Mouse (Mus musculus) embryonic facial prominence, embryonic 12.5 days (tissue): ENCODE results near the gene Pik3r4. TPM values are rescaled to one million over a fixed set of nuclear protein-coding genes. Genes with fewer than 3 reads are reported as not detected.

Source experiments
- ATAC-seq: fragments of 200-750 bp; cut with Nextera tagmentation; 2 replicates; pipeline ENCODE4 v1.8.0; 2017; ENCODE audit not compliant: insufficient number of reproducible peaks, insufficient read depth, low FRiP score, low TSS enrichment
- H3K27ac ChIP-seq: fragments of 300-500 bp; sonication (generic); 2 replicates; pipeline ENCODE4 v1.5.1; 2016; ENCODE audit warnings: mild to moderate bottlenecking
- H3K27me3 ChIP-seq: fragments of 300-500 bp; sonication (generic); 2 replicates; pipeline ENCODE4 v1.6.1; 2016; ENCODE audit warnings: mild to moderate bottlenecking, moderate library complexity
- H3K36me3 ChIP-seq: fragments of 300-500 bp; sonication (generic); 2 replicates; pipeline ENCODE4 v1.6.1; 2016; ENCODE audit warnings: mild to moderate bottlenecking
- H3K4me1 ChIP-seq: fragments of 300-500 bp; sonication (generic); 2 replicates; pipeline ENCODE4 v1.6.1; 2016
- H3K4me2 ChIP-seq: fragments of 300-500 bp; sonication (generic); replicated peaks from 2 replicates; pipeline ENCODE4 v1.6.1; 2016; ENCODE audit warnings: mild to moderate bottlenecking, moderate library complexity
- H3K4me3 ChIP-seq: fragments of 300-500 bp; sonication (generic); 2 replicates; pipeline ENCODE4 v1.5.1; 2016; ENCODE audit warnings: mild to moderate bottlenecking
- H3K9ac ChIP-seq: fragments of 300-500 bp; sonication (generic); 2 replicates; pipeline ENCODE4 v1.6.1; 2016; ENCODE audit warnings: mild to moderate bottlenecking, moderate library complexity
- H3K9me3 ChIP-seq: fragments of 300-500 bp; sonication (generic); 2 replicates; pipeline ENCODE4 v1.6.1; 2016; ENCODE audit warnings: mild to moderate bottlenecking, moderate library complexity
- WGBS: fragments of 180-500 bp; shearing (Covaris S2); methylation state at CpG from one replicate; pipeline ENCODE4 v1.1.7; 2016; 5-methylcytosine and 5-hydroxymethylcytosine counted together
- polyA plus RNA-seq: library from polyadenylated mRNA; unstranded; fragments of >200 nt; fragmentation: Nextera tagmentation; extraction: Ambion mirVana; gene quantifications from 2 replicates; pipeline ENCODE4 v1.2.1, GENCODE M21; 2016

Pik3r4 gene
- polyA plus RNA-seq, 1 experiment from 2014 or later: 32.2 TPM

GRCm38 (mm10) chr9:105670916-105671315 lies 28.1 kb downstream of the Pik3r4 start:
- ATAC-seq: no peak
- H3K4me3 ChIP-seq: no peak overlapping the region
- H3K9ac ChIP-seq: no peak overlapping the region
- no peak overlapping the region for H3K27ac ChIP-seq
- no peaks in the 10 kb centered on the region for H3K9me3 ChIP-seq
- H3K4me1 ChIP-seq: no peaks in the 10 kb centered on the region
- no peaks in the 10 kb centered on the region for H3K27me3 ChIP-seq
- H3K4me2 ChIP-seq: no peak overlapping the region
- H3K36me3 ChIP-seq: peaks cover 53% of the 10 kb centered on the region
- 92% methylated on average over 4 of the region's 4 CpGs for WGBS

DNA sequence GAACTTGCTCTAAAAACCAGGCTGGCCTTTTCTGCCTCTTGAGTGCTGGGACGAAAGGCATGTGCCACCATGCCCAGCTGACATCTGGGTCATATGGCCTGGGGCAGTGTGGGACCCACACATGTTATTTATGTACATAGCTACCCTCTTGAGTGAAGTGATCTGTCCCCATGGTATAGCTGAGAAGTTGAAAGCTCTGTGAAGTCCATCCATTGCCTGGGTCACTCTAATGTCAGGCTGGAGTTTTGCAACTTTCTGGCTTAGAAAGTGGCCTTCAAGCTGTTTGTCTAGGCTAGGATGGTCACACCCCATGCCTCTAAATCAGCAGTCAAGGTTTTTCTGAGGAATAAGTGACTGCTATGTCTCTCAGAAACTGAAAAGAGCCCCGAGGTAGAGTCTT lies 29.3 kb downstream of the Pik3r4 start:
- H3K27me3 ChIP-seq: no peaks in the 10 kb centered on the region
- H3K36me3 ChIP-seq: peaks cover 58% of the 10 kb centered on the region
- H3K27ac ChIP-seq: no peak overlapping the region
- ATAC-seq: no peak
- H3K4me1 ChIP-seq: no peaks in the 10 kb centered on the region
- WGBS: 72% methylated on average over 2 of the region's 2 CpGs
- no peak overlapping the region for H3K9ac ChIP-seq
- H3K4me2 ChIP-seq: no peak overlapping the region
- H3K4me3 ChIP-seq: no peak overlapping the region
- H3K9me3 ChIP-seq: no peaks in the 10 kb centered on the region

- H3K27me3 ChIP-seq: no peaks in the 10 kb centered on the region
- no peak overlapping the region for H3K4me3 ChIP-seq
- H3K4me1 ChIP-seq: no peaks in the 10 kb centered on the region
- H3K9me3 ChIP-seq: no peaks in the 10 kb centered on the region
- no peak overlapping the region for H3K9ac ChIP-seq
- H3K4me2 ChIP-seq: no peak overlapping the region
- no peak overlapping the region for H3K27ac ChIP-seq
- no peak for ATAC-seq
- peaks cover 55% of the 10 kb centered on the region for H3K36me3 ChIP-seq
- WGBS: 86% methylated on average over 11 of the region's 11 CpGs
These were observed 33.2 kb downstream of the Pik3r4 start for GRCm38 (mm10) chr9:105675941-105676340.

- H3K4me1 ChIP-seq: no peaks in the 10 kb centered on the region
- ATAC-seq: no peak
- no peaks in the 10 kb centered on the region for H3K9me3 ChIP-seq
- H3K27me3 ChIP-seq: no peaks in the 10 kb centered on the region
- H3K36me3 ChIP-seq: peaks cover 63% of the 10 kb centered on the region
- H3K4me3 ChIP-seq: no peak overlapping the region
- H3K27ac ChIP-seq: no peak overlapping the region
- WGBS: 90% methylated on average over 7 of the region's 7 CpGs
- no peak overlapping the region for H3K9ac ChIP-seq
- H3K4me2 ChIP-seq: no peak overlapping the region
These were observed 38.6 kb downstream of the Pik3r4 start for GRCm38 (mm10) chr9:105681386-105681785.

GRCm38 (mm10) chr9:105684549-105685165 lies 41.9 kb downstream of the Pik3r4 start:
- no peak for ATAC-seq
- H3K4me2 ChIP-seq: no peak overlapping the region
- H3K36me3 ChIP-seq: peaks cover 60% of the 10 kb centered on the region
- 91% methylated on average over 13 of the region's 13 CpGs for WGBS
- no peak overlapping the region for H3K9ac ChIP-seq
- H3K4me1 ChIP-seq: no peaks in the 10 kb centered on the region
- no peak overlapping the region for H3K27ac ChIP-seq
- H3K9me3 ChIP-seq: no peaks in the 10 kb centered on the region
- no peak overlapping the region for H3K4me3 ChIP-seq
- no peaks in the 10 kb centered on the region for H3K27me3 ChIP-seq

- WGBS: 71% methylated on average over 7 of the region's 7 CpGs
- no peak overlapping the region for H3K27ac ChIP-seq
- H3K9me3 ChIP-seq: no peaks in the 10 kb centered on the region
- H3K4me3 ChIP-seq: no peak overlapping the region
- ATAC-seq: no peak
- no peaks in the 10 kb centered on the region for H3K27me3 ChIP-seq
- H3K4me1 ChIP-seq: no peaks in the 10 kb centered on the region
- no peak overlapping the region for H3K4me2 ChIP-seq
- H3K9ac ChIP-seq: no peak overlapping the region
- peaks cover 40% of the 10 kb centered on the region for H3K36me3 ChIP-seq
These were observed 46.7 kb downstream of the Pik3r4 start for GRCm38 (mm10) chr9:105689485-105689884.

DNA sequence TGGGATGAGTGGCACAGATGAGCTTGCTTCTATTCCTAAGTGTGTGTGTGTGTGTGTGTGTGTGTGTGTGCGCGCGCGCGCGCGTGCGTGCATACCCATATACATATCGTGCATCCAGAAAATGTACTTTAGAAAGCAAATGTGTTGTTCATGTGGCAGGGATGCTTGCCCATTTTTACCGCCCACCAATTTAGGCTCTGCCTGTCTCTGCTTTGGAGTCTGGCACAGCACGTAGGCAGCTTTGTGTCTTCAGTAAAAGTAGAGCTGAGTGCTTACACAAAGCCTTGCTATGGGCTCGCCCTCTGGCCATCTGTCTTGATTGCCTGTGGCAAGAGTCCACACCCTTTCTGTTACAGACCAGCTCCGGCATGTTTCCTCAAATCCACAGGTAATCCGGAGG lies 49.7 kb downstream of the Pik3r4 start:
- Histone ChIP-seq H3K27ac (no peak overlapping the region), H3K4me2 (no peak overlapping the region), H3K27me3 (no peaks in the 10 kb centered on the region), H3K36me3 (peaks cover 11% of the 10 kb centered on the region), H3K9me3 (no peaks in the 10 kb centered on the region), H3K4me3 (no peak overlapping the region), H3K9ac (no peak overlapping the region), H3K4me1 (no peaks in the 10 kb centered on the region)
- no peak for ATAC-seq
- WGBS: 92% methylated on average over 14 of the region's 14 CpGs

- Histone ChIP-seq H3K9ac (no peak overlapping the region), H3K4me3 (no peak overlapping the region), H3K4me1 (no peaks in the 10 kb centered on the region), H3K36me3 (peaks cover 8% of the 10 kb centered on the region), H3K9me3 (no peaks in the 10 kb centered on the region), H3K27ac (no peak overlapping the region), H3K4me2 (no peak overlapping the region), H3K27me3 (no peaks in the 10 kb centered on the region)
- no peak for ATAC-seq
- 85% methylated on average over 9 of the region's 9 CpGs for WGBS
These were observed 50.3 kb downstream of the Pik3r4 start for GRCm38 (mm10) chr9:105693056-105693455.

GRCm38 (mm10) chr9:105693854-105694253 lies 51.1 kb downstream of the Pik3r4 start:
- H3K27me3 ChIP-seq: no peaks in the 10 kb centered on the region
- 6% methylated on average over 5 of the region's 5 CpGs for WGBS
- H3K27ac ChIP-seq: no peak overlapping the region
- ATAC-seq: no peak
- no peak overlapping the region for H3K9ac ChIP-seq
- H3K4me3 ChIP-seq: no peak overlapping the region
- H3K36me3 ChIP-seq: 0 out of 2 replicates have a peak, but pooled peaks cover under 1% of the 10 kb centered on the region
- no peaks in the 10 kb centered on the region for H3K9me3 ChIP-seq
- 0 out of 2 replicates have a peak, but pooled peaks cover 4% of the 10 kb centered on the region for H3K4me1 ChIP-seq
- H3K4me2 ChIP-seq: no peak overlapping the region

DNA sequence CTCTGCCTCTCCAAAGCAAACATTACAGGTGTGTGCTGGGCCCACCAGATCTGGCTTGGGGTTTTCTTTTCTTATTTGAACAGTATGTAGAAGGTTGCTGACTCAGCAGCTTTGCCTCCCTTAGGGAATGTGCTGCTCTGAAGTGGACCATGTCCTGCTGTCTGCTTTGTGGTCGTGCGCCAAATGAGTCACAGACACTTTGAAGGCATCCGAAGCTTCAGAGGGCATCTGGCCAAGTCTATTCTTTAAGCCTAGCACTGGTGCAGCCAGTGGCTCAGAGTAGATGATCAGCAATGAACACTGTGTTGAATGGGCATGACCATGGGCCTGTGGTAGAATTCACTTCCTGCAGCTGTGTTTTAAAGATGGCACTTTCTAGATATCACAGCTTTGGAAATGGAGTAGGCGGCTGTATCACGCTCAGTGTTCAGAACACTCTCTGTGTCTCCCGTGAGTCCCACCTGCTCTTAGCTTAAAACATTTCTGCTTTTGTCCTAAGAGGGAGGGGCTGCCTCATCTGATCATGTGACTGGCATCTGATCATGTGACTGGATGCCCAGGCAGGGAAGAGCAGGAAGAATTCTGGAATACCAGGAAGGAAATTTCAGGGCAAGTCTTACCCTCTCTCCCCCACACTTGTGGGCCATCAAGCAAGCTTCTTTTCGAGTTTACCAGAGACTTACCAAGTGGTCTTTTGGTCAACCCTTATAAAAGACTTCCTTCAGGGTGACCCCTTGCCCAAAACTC lies 54.2 kb downstream of the Pik3r4 start:
- 87% methylated on average over 7 of the region's 7 CpGs for WGBS
- ATAC-seq: no peak
- Histone ChIP-seq H3K27ac (no peak overlapping the region), H3K4me1 (0 out of 2 replicates have a peak, but pooled peaks cover 4% of the 10 kb centered on the region), H3K9me3 (no peaks in the 10 kb centered on the region), H3K9ac (no peak overlapping the region), H3K27me3 (no peaks in the 10 kb centered on the region), H3K4me3 (no peak overlapping the region), H3K36me3 (no peaks in the 10 kb centered on the region), H3K4me2 (no peak overlapping the region)

DNA sequence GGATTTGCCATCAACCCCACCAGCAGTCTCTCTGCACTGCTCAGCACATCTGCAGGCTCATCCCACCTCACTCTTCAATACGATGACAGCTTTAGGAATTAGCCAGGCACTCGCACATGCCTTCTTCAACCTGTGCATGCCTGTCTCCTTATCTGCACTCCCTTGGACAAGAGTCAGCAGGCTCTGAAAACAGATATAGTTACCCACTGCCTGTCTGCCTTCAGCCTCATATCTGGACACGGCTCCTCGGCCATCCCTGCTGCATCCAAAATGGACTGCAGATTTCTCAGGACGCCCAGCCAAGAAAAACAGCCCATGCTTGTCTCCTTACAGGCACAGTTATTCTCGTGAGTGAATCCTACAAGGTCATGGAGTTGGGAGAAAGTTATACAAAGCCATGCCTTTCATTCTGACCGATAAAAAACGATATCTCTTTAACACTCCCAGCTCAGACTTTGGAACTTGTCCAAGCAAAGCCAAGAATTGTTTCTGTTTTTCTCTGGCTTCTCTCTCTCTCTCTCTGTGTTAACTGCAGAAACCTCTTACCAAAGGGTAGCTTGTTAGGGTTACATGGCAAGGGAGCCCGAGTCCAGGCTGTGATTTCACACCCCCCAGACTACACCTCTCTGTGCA lies 55.1 kb downstream of the Pik3r4 start:
- no peaks in the 10 kb centered on the region for H3K27me3 ChIP-seq
- no peak overlapping the region for H3K9ac ChIP-seq
- H3K36me3 ChIP-seq: no peaks in the 10 kb centered on the region
- H3K27ac ChIP-seq: 0 out of 2 replicates have a peak overlapping the region, but pooled peaks have one; percentile 2
- no peak overlapping the region for H3K4me2 ChIP-seq
- no peaks in the 10 kb centered on the region for H3K9me3 ChIP-seq
- 0 out of 2 replicates have a peak, but pooled peaks have one; percentile 44 for ATAC-seq
- 0 out of 2 replicates have a peak, but pooled peaks cover 4% of the 10 kb centered on the region for H3K4me1 ChIP-seq
- no peak overlapping the region for H3K4me3 ChIP-seq
- 63% methylated on average over 9 of the region's 9 CpGs for WGBS

- Histone ChIP-seq H3K27me3 (no peaks in the 10 kb centered on the region), H3K4me1 (0 out of 2 replicates have a peak, but pooled peaks cover 4% of the 10 kb centered on the region), H3K4me3 (no peak overlapping the region), H3K9ac (no peak overlapping the region), H3K4me2 (no peak overlapping the region), H3K36me3 (no peaks in the 10 kb centered on the region), H3K27ac (no peak overlapping the region), H3K9me3 (no peaks in the 10 kb centered on the region)
- WGBS: 82% methylated on average over 6 of the region's 6 CpGs
- ATAC-seq: no peak
These were observed 57.9 kb downstream of the Pik3r4 start for GRCm38 (mm10) chr9:105700702-105701101.
